Mouse (Mus musculus) left cerebral cortex, postnatal 25 days (tissue): ENCODE measurements around the gene Mbd4. TPM values are rescaled to one million over a fixed set of nuclear protein-coding genes. Genes with fewer than 3 reads are reported as not detected.
A peak's percentile ranks its signal among the peaks of the same experiment; 100 is the strongest.

Experiments
- DNase-seq, 2 experiments: peaks; one replicate each; pipeline ENCODE4 v3.0.0; 2022; ENCODE audit warnings: low spot score in 2 of 2, mixed read lengths in 1 of 2
- intact Hi-C: fragments of 180-260 bp; cut with DNase I; formaldehyde crosslinking; loops from one replicate; pipeline ENCODE4 v1.15.1; 2025
- total RNA-seq, 2 experiments: library from RNA; stranded (reverse); gene quantifications; 2 replicates each; pipeline ENCODE4 v1.2.3; 2021

Gene Mbd4
- total RNA-seq, 2 experiments from 2014 or later = 8.1 to 9.1 TPM

GRCm38 (mm10) chr6:115865246-115865645 lies 12.1 kb upstream of the Mbd4 start:
- intact Hi-C loops = no loop called here

GRCm38 (mm10) chr6:115863340-115863841 lies 10.2 kb upstream of the Mbd4 start:
- intact Hi-C loops = no loop called here
- DNase-seq = peak; percentile 56 to 94

More at GRCm38 (mm10) chr6:115865246-115865645, 12.1 kb upstream of the Mbd4 start:
- DNase-seq = no peak

- intact Hi-C loops = no loop called here
- DNase-seq = no peak
These were observed 6.9 kb upstream of the Mbd4 start for GRCm38 (mm10) chr6:115860027-115860556.

- intact Hi-C loops = no loop called here
- DNase-seq = no peak
These were observed 6.1 kb upstream of the Mbd4 start for GRCm38 (mm10) chr6:115859258-115859657.

GRCm38 (mm10) chr6:115856361-115856745 lies 3.2 kb upstream of the Mbd4 start:
- intact Hi-C loops = no loop called here
- DNase-seq = peak in 1 of 2 experiments; percentile 50

GRCm38 (mm10) chr6:115855733-115856360 lies 2.7 kb upstream of the Mbd4 start:
- no peak for DNase-seq
- intact Hi-C loops = no loop called here

- intact Hi-C loops = loop anchor here (5.0 kb wide), 1 partner anchor 138 kb away; no protein-coding TSS in a partner anchor
- no peak for DNase-seq
These were observed 1.3 kb upstream of the Mbd4 start for GRCm38 (mm10) chr6:115854432-115854831.

GRCm38 (mm10) chr6:115853985-115854384 lies 814 bp upstream of the Mbd4 start:
- intact Hi-C loops = loop anchor here (5.0 kb wide), 1 partner anchor 138 kb away; no protein-coding TSS in a partner anchor
- no peak for DNase-seq

GRCm38 (mm10) chr6:115852446-115853090 lies 603 bp downstream of the Mbd4 start:
- intact Hi-C loops = loop anchor here (5.0 kb wide), 1 partner anchor 140 kb away; no protein-coding TSS in a partner anchor
- DNase-seq = no peak

- intact Hi-C loops = loop anchor here (10.0 kb wide), 1 partner anchor 276 kb away; no protein-coding TSS in a partner anchor
- no peak for DNase-seq
These were observed 4.4 kb downstream of the Mbd4 start for GRCm38 (mm10) chr6:115848598-115849304.

GRCm38 (mm10) chr6:115846640-115847411 lies 6.3 kb downstream of the Mbd4 start:
- intact Hi-C loops = loop anchor here (10.0 kb wide), 1 partner anchor 278 kb away; no protein-coding TSS in a partner anchor
- DNase-seq = peak; percentile 61 to 80

GRCm38 (mm10) chr6:115845006-115845405 lies 8.2 kb downstream of the Mbd4 start:
- intact Hi-C loops = loop anchor here (10.0 kb wide), 1 partner anchor 280 kb away; no protein-coding TSS in a partner anchor
- no peak for DNase-seq

- no peak for DNase-seq
- intact Hi-C loops = no loop called here
These were observed 14.4 kb downstream of the Mbd4 start for GRCm38 (mm10) chr6:115838745-115839144.

GRCm38 (mm10) chr6:115838161-115838597 lies 15.0 kb downstream of the Mbd4 start, which contains the start of gene Efcab12:
Gene Efcab12, minus strand, starts transcription at chr6:115838412.
- peak; percentile 65 to 91 for DNase-seq
- intact Hi-C loops = no loop called here

GRCm38 (mm10) chr6:115833861-115834260 lies 19.3 kb downstream of the Mbd4 start:
- DNase-seq = no peak
- intact Hi-C loops = no loop called here

GRCm38 (mm10) chr6:115832152-115832850 lies 20.9 kb downstream of the Mbd4 start:
- intact Hi-C loops = no loop called here

GRCm38 (mm10) chr6:115830779-115831601 lies 22.2 kb downstream of the Mbd4 start:
- no peak for DNase-seq
- intact Hi-C loops = no loop called here

More at GRCm38 (mm10) chr6:115832152-115832850, 20.9 kb downstream of the Mbd4 start:
- no peak for DNase-seq
